Mouse (Mus musculus) liver, postnatal 0 days (tissue): Measurements from ENCODE around the gene Echs1. TPM values are rescaled to one million over a fixed set of nuclear protein-coding genes. Genes with fewer than 3 reads are reported as not detected.

Source experiments
- ATAC-seq: fragments of 200-750 bp; cut with Nextera tagmentation; 2 replicates; pipeline ENCODE4 v1.8.0; 2017; ENCODE audit warnings: mild to moderate bottlenecking, moderate library complexity
- DNase-seq: peaks from one replicate; pipeline ENCODE4 v3.0.0-alpha.2; 2016
- H3K27ac ChIP-seq: fragments of 300-500 bp; sonication (generic); 2 replicates; pipeline ENCODE4 v1.5.1; 2014; ENCODE audit warnings: antibody characterized with exemption, moderate library complexity, mild to moderate bottlenecking, low read depth
- H3K27me3 ChIP-seq: fragments of 300-500 bp; sonication (generic); 2 replicates; pipeline ENCODE4 v1.6.1; 2014; ENCODE audit warnings: low read length, control low read depth, mixed read lengths; ENCODE audit not compliant: insufficient read depth
- H3K36me3 ChIP-seq: fragments of 300-500 bp; sonication (generic); replicated peaks from 2 replicates; pipeline ENCODE4 v1.6.1; 2014; ENCODE audit warnings: mild to moderate bottlenecking, control low read depth, low read length, moderate library complexity, mixed read lengths; ENCODE audit not compliant: insufficient read depth
- H3K4me1 ChIP-seq: fragments of 300-500 bp; sonication (generic); 2 replicates; pipeline ENCODE4 v1.6.1; 2014; ENCODE audit warnings: antibody characterized with exemption, mild to moderate bottlenecking, control low read depth; ENCODE audit not compliant: insufficient read depth
- H3K4me2 ChIP-seq: fragments of 300-500 bp; sonication (generic); 2 replicates; pipeline ENCODE4 v1.6.1; 2014; ENCODE audit warnings: low read depth, mild to moderate bottlenecking, low read length, moderate library complexity, mixed read lengths
- H3K4me3 ChIP-seq: fragments of 300-500 bp; sonication (generic); 2 replicates; pipeline ENCODE4 v1.5.1; 2014; ENCODE audit warnings: low read depth, low read length
- H3K9ac ChIP-seq: fragments of 300-500 bp; sonication (generic); replicated peaks from 2 replicates; pipeline ENCODE4 v1.6.1; 2014; ENCODE audit warnings: mild to moderate bottlenecking, moderate library complexity
- H3K9me3 ChIP-seq: fragments of 300-500 bp; sonication (generic); 2 replicates; pipeline ENCODE4 v1.6.1; 2016; ENCODE audit warnings: mild to moderate bottlenecking, control low read depth, low read length, mixed read lengths
- CTCF ChIP-seq: sonication (generic); IDR thresholded peaks from 2 replicates; pipeline ENCODE4 v1.5.1; 2016; ENCODE audit warnings: antibody characterized with exemption, low read depth
- EP300 ChIP-seq: IDR thresholded peaks from 2 replicates; pipeline ENCODE4 v1.6.1; 2016; ENCODE audit warnings: antibody characterized with exemption, low read depth, mild to moderate bottlenecking
- WGBS: fragments of 180-500 bp; shearing (Covaris S2); extraction: QIAGEN DNeasy Blood & Tissue Kit; methylation state at CpG from one replicate; pipeline ENCODE4 v1.1.7; 2014; ENCODE audit not compliant: insufficient replicate concordance; 5-methylcytosine and 5-hydroxymethylcytosine counted together
- polyA plus RNA-seq: library from polyadenylated mRNA; unstranded; fragments of >200 nt; fragmentation: Nextera tagmentation; extraction: Ambion mirVana; gene quantifications from 2 replicates; pipeline ENCODE4 v1.2.1, GENCODE M21; 2015

Echs1 gene
- polyA plus RNA-seq, 1 experiment from 2014 or later: 194 TPM

DNA sequence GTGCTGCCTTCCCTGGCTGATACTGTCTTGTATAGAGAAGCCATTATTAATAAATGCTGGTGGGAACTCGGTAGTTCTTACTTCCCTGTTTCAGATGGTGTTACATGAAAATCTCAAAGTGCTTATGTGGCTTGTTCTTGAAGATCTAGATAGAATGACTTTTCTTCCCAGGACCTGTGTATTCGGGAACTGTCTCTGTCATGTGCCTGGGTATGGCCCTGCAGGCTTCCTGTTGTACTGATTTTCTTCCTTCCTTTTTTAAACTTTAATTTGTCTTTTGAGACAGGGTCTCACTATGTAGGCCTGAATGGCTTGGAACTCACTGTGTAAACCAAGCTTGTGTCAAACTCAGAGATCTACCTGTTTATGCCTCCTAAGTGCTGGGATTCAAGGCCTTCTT, 11.6 kb upstream of the Echs1 start:
- no peak for ATAC-seq
- Histone ChIP-seq H3K27ac (no peak overlapping the region), H3K9ac (no peak overlapping the region), H3K9me3 (no peaks in the 10 kb centered on the region), H3K4me2 (no peak overlapping the region), H3K4me1 (peaks cover 16% of the 10 kb centered on the region), H3K4me3 (no peak overlapping the region), H3K36me3 (peaks cover 20% of the 10 kb centered on the region), H3K27me3 (no peaks in the 10 kb centered on the region)
- no peak for DNase-seq
- TF ChIP-seq CTCF (no peak), EP300 (no peak)
- 32% methylated on average over 2 of the region's 2 CpGs for WGBS

DNA sequence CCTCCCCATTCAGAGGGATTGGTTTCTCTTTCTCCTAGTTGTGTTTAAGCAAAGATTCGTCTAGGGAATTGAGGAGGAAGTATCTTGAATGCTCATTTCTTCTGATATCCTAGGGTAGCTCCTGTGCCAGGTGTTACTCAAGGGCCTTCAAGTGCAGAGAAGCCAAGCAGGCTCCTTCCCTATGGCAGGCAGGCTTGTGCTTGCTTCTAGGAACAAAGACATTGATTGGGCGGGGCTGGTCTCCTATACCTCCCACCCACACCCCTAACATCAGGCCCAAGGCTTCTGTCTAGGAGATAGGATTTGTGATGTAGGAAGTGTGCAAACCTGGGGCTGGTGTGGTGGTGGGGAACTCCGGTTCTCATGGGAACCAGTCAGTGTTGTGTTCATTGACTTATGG, 10.7 kb upstream of the Echs1 start:
- H3K27me3 ChIP-seq: no peaks in the 10 kb centered on the region
- WGBS: 61% methylated on average over 3 of the region's 3 CpGs
- H3K36me3 ChIP-seq: peaks cover 20% of the 10 kb centered on the region
- DNase-seq (no peak), ATAC-seq (no peak)
- TF ChIP-seq EP300: no peak
- TF ChIP-seq CTCF: no peak
- no peak overlapping the region for H3K27ac ChIP-seq
- peak overlapping the region; percentile 40 for H3K4me2 ChIP-seq
- no peak overlapping the region for H3K9ac ChIP-seq
- peaks cover 16% of the 10 kb centered on the region for H3K4me1 ChIP-seq
- H3K9me3 ChIP-seq: no peaks in the 10 kb centered on the region
- H3K4me3 ChIP-seq: no peak overlapping the region

DNA sequence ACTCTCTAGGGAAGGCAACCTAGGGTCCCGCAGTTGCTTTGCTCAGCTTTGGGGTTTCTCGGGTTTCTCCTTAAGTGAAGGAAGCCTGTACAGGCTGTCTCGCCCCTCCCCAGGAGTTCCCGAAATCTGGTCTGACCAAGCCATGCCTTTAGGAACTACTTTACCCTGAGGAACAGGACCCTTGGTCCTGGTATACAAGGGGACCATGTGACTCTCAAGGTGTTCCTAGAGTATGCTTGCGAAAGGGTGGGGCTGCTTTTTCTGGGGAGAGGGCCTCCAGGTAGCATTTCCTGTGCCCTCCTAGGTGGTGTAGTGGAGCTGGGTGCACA, 9.7 kb upstream of the Echs1 start:
- ATAC-seq (0 out of 2 replicates have a peak, but pooled peaks have one; percentile 0), DNase-seq (no peak)
- Histone ChIP-seq H3K4me3 (peak overlapping the region; percentile 77), H3K4me1 (peaks cover 16% of the 10 kb centered on the region), H3K4me2 (peak overlapping the region; percentile 99), H3K27me3 (no peaks in the 10 kb centered on the region), H3K36me3 (peaks cover 16% of the 10 kb centered on the region), H3K27ac (peak overlapping the region; percentile 57; the same call in 1 of the 2 replicates), H3K9me3 (no peaks in the 10 kb centered on the region), H3K9ac (peak overlapping the region; percentile 84)
- TF ChIP-seq CTCF (no peak), EP300 (no peak)
- WGBS: 10% methylated on average over 5 of the region's 5 CpGs

DNA sequence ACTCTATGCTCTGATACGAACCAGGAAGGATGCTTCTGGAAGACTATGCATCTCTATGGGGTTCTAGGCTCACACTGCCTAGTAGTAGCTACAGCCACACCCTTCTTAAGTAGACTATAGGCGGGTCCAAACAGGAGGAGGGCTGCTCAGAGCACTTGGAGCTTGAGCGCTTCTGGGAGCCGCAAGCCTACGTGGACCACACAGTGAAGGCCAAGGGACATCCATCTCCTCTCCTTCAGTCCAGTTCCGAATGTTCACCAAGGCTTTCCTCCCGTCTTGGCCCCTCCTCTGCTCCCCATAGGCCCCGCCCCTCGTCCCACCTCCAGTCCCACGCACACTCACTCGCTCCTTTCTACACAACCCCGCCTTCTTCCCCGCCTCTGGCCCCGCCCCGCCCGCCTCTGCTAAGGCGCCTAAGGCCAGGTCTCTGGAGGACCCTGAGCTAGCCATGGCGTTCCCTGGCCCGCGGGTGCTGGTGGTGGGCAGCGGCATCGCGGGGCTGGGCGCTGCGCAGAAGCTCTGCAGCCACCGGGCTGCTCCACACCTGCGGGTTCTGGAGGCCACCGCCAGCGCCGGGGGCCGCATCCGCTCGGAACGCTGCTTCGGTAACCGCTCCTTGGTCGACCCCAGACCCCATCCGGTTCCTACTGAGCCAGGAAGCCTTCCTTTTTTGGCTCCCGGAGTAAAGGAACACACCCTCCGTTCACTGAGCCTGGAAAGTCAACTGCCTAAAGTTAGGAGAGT, 9.2 kb upstream of the Echs1 start:
- no peak for TF ChIP-seq EP300
- TF ChIP-seq CTCF: no peak
- Histone ChIP-seq H3K4me3 (peak overlapping the region; percentile 77), H3K9me3 (no peaks in the 10 kb centered on the region), H3K27ac (peak overlapping the region; percentile 57; the same call in 1 of the 2 replicates), H3K27me3 (no peaks in the 10 kb centered on the region), H3K4me1 (peaks cover 16% of the 10 kb centered on the region), H3K4me2 (peak overlapping the region; percentile 99), H3K9ac (peak overlapping the region; percentile 84), H3K36me3 (peaks cover 12% of the 10 kb centered on the region)
- peak; percentile 99 for ATAC-seq
- peak; percentile 96 for DNase-seq
- WGBS: 2% methylated on average over 39 of the region's 40 CpGs

DNA sequence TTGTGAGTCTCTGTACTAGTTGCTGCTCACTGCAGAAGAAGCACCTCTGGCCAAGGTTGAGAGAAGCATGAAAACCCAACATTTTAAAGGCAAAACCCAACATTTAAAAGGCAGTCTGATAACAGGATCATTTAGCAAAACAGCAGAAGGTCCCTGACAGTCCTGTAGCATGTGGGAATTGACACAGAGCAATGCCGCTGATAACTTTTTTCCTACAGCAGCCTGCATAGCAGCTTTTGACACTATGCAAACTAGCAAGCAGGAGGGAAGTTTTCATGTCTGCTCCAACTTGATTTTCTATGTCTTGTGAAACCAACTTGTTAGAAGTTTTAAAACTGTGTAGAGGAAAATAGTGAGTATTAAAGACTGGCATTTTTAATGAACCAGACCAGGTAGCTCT, 8.1 kb upstream of the Echs1 start:
- TF ChIP-seq EP300 (no peak), CTCF (no peak)
- Histone ChIP-seq H3K4me3 (no peak overlapping the region), H3K27ac (no peak overlapping the region), H3K36me3 (peaks cover 3% of the 10 kb centered on the region), H3K27me3 (no peaks in the 10 kb centered on the region), H3K9ac (no peak overlapping the region), H3K9me3 (no peaks in the 10 kb centered on the region), H3K4me1 (peaks cover 16% of the 10 kb centered on the region), H3K4me2 (no peak overlapping the region)
- 83% methylated on average over 1 of the region's 1 CpGs for WGBS
- ATAC-seq (no peak), DNase-seq (no peak)

DNA sequence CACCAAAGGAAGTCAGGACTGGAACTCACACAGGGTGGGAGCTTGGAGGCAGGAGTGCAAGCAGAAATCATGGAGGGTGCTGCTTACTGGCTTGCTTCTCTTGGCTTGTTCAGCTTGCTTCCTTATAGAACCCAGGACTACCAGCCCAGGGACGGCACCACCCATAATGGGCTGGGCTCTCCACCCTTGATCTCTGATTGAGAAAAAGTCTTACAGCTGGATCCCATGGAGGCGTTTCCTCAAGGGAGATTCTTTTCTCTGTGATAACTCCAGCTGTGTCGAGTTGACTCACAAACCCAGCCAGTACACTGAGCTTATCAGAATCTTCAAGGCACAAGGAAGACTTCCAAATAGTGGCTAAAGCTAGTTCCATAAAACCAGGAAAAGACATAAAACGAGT, 6.5 kb upstream of the Echs1 start:
- Histone ChIP-seq H3K27me3 (no peaks in the 10 kb centered on the region), H3K36me3 (no peaks in the 10 kb centered on the region), H3K9ac (no peak overlapping the region), H3K4me1 (peaks cover 16% of the 10 kb centered on the region), H3K4me2 (no peak overlapping the region), H3K9me3 (no peaks in the 10 kb centered on the region), H3K4me3 (no peak overlapping the region), H3K27ac (no peak overlapping the region)
- no peak for TF ChIP-seq CTCF
- TF ChIP-seq EP300: no peak
- ATAC-seq (no peak), DNase-seq (no peak)
- WGBS: 33% methylated on average over 4 of the region's 4 CpGs
